Mouse (Mus musculus) right cerebral cortex, postnatal 14 days (tissue): ENCODE data around the gene Zscan26.

Experiments used
- DNase-seq: peaks from one replicate; pipeline ENCODE4 v3.0.0; 2022

The Zscan26 gene

DNA sequence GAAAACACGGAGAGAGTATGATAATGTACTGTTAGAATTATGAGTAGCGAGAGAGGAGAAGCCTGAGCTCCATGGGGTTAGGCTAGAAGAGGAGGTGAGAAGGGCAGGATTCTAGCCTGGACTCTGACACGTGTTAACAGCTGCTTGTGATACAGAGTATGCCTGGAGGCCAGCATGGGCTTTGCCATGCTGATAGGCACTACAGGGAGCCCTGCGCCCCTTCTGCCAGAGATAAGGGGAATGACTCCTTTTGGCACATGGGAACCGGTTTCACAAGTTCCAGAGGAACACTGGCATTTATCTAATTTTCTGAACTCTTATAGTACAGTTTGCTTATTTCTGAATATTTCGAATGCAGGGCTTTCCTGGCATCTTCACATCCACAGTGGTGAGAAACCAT is 34.7 kb downstream of the Zscan26 start:
- DNase-seq: no peak

GRCm38 (mm10) chr13:21417298-21418010 is 36.1 kb downstream of the Zscan26 start:
- no peak for DNase-seq

DNA sequence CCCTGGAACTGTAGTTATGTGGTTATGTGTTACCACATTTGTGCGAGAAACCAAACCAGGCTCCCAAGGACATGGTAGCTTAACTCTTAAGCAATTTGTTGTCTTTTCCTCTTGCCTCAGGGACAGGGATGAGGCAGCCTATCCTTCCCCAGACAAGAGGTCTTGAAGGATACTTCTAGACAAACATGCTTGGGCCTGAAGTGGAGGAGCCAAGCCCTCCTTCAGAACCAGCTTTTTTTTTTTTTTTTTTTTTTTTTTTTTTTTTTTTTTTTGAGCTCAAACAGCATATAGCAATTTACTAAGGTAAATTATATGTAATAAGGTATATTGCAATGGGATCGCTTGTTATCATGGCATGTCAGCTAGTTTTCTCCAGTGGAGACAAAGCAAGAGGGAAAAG is 37.8 kb downstream of the Zscan26 start:
- no peak for DNase-seq

- DNase-seq: no peak
Measured at GRCm38 (mm10) chr13:21415266-21415665, 38.3 kb downstream of the Zscan26 start.

DNA sequence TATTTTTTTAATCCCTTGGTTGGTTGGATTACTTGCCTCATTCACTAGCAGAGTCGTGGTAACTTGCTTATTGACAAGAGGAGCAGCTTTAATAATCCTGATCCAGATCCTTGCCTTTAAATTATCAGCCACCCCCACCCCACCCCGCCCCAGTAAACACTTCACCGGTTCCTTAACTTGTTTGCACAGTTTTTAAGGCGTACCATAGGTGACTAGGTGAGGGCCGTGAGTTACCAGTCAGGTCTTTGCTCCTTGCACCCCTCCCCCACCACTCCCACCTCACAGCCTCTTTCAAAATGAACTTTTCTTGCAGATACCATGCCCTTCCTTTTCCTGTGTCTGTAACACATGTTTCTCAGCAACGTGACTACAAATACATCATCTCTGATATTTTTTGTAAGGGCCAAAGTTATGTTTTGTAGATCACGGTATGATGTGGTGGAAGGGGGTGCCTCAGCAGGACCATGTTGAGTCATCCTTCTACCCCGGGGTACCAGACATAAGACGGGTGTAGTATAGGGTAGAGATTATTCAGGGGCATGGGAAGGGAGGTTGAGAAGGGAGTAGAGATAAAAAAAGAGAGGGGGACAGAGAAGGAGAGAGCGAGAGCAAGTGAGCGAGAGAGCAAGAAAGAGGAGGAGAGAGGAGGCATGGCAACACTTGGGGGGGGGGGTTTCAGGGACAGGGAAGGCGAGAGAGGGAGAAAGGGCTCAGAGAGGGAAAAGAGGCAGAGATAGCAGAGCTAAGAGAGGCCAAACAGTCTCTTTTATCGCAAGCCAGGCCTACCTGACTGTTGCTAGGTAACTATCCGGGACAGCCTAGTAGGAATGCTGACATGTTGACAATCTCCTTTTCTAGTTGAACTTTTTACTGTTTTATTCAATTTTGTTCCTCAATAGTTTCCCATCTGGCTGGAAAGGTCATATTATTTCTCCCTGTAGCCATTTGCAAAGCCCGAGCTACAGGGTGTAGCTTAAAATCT is 39.0 kb downstream of the Zscan26 start:
- DNase-seq: no peak

GRCm38 (mm10) chr13:21408805-21409459 is 44.6 kb downstream of the Zscan26 start:
- DNase-seq: no peak

DNA sequence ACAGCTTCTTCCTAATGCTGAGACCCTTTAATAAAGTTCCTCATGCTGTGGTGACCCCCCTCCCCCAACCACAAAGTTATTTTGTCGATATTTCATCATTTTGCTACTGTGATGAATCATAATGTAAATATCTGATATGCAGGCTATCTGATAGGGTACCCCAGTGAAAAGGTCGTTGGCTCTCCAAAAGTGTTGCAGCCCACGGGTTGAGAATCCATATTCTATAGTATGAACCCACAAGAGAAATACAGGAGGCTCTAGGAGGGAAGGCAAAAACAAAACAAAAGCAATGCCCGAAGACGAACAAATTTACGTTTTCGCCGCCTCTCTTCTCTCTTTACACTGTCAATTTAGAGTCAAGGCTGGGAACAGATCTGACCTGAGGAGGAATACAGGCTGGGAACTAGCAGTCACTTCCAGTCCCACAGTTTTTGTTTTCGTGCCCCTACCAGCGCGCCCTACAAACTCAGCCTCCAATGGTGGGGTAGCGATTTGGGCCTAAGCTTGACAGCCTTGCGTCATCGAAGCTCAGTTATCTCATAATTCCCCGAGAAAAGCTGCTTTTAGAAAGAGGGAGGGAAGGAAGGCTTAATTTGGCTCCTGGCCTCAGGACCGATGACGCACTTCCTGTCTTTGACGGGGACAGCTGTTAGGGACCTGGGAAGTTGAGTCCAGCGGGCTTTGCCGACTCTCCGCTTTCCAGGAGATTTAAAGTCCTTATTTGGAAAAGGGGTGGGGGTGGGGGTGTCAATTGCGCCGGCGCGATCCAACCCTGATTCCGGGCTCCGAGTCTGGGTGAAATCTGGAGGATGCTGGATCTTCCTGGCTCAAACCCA is 45.3 kb downstream of the Zscan26 start:
- peak; percentile 78 for DNase-seq

GRCm38 (mm10) chr13:21407341-21407740 is 46.2 kb downstream of the Zscan26 start:
- DNase-seq: no peak

DNA sequence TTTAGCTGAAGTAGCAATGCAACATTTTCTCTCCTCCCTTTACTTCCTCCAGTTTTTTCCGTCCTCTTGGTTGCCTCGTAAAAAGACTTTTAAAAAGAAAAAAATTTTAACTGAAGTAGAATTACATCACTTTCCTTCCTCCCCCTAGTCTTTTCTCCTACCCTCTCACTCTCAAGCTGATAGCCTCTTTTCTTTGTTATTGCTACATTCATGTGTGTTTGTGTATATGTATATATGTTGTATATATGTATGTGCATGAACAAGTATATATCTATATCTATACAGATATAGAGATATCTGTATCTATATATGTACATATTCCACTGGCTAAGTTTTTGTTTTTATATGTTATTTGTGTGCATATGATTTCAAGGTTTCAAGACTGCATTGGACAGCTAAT is 50.7 kb downstream of the Zscan26 start:
- no peak for DNase-seq

GRCm38 (mm10) chr13:21402287-21402846 is 51.2 kb downstream of the Zscan26 start, which contains the start of gene Zkscan3:
TSS of gene Zkscan3 (minus strand) at chr13:21402755.
- peak; percentile 84 for DNase-seq

DNA sequence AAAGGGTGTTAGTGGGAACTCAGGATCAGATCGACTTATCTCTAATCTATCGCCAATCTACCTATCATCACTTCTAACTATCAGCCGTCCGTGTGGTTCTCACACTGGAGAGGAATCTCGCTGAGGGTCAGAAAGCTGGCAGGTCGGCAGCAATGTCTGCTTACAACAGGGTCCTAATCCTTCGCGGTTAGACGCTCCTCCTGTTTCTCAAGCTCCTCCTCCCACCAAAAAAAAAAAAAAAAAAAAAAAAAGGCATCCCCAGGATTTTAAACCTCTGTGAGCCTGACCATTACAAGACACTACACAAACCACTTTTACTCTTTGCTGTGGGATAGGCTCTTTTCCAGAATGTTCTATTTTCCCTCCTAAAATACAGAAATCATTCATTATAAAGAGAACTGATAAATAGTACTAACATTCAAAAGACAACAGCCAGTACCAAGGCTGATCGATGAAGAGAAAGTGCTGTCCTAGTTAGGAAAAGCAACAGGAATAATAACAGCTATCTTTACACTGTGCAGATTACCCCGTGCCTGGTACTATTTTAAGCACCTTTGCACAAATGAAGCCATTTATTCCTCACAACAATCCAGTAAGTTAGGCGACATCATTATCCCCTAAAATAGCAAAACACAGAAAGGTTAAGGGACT is 51.8 kb downstream of the Zscan26 start:
- no peak for DNase-seq

DNA sequence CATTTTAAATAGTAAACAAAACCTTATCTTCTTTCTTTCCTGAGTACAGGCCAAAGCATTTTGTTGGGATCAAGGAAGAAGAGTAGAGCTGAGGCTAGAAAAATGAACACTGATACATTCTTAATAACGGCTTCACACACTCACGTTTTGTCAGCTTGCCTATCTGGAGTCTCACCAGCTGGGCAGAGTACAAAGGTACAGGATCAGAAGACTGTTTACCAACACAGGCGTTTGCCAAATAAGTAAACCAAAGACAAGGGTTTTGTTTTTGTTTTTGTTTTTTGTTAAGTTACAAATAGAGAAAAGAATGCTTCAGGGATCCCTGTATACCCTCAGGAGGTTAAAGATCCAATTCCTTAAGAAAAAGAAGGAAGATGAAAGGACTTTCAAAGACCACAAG is 52.4 kb downstream of the Zscan26 start:
- no peak for DNase-seq

DNA sequence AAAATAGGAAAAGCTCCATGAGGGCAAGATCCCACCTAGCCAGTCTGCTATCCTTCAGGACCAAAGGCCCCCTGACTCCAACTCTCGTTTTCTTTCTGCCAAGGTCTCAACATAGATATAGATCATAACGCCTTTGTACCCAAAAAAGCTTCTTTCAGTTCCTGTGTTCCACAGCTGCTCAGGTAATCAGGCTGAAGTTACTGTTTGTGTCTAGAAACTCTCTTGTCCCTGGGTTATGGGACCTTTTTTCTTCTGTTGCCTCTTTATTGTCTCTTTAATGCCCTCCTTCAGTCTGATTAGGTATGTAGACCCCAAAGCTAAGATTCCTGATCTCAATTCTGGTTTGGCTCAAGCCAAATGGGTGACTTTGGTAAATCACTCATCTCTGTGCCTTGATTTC is 56.0 kb downstream of the Zscan26 start:
- DNase-seq: no peak

- DNase-seq: peak; percentile 12
Measured at GRCm38 (mm10) chr13:21396048-21396447, 57.5 kb downstream of the Zscan26 start.

DNA sequence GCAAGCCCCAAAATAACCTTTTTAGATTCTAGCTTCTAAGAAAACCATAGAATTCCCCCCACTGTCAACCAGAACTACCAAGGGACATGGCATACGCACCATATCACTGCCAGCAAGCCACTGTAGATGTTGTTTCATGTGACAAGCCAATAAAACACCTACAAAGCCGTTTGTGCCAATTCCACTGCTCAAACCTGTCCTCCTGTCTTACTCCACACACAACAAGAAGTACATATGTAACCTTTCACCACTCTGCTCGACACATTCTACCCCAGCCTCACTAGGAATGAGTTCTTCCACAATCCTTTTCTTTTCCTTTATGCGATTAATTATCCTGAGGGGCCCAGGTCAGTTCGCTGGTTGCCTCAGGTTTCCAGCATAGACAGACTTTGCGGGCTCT is 57.9 kb downstream of the Zscan26 start:
- DNase-seq: no peak

- no peak for DNase-seq
Measured at GRCm38 (mm10) chr13:21395211-21395610, 58.3 kb downstream of the Zscan26 start.
